Comparison of ENCODE assay signal across 16 mouse cellular contexts in the genomic region with DNA sequence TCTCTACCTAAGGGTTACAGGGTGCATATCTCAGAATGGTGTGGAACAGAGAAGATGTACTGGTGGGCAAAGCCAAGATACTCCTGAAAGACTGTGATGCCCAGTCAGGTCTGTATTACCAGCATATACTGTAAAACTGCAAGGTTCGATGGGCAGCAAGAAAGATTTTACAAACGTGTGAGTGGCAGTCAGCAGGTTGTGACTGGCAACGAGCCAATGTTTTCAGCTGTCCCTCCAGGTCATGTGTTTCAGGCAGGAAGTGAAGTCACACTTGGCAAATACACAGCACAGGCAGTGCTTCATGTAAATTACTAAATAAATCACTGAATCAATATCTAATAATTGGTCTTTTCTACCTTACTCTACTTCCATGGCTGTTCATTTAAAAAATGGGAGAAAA. TPM values are rescaled to one million over a fixed set of nuclear protein-coding genes. Genes with fewer than 3 reads are reported as not detected.
DNase-seq lines count a peak whose midpoint lies in the region; ATAC-seq and TF ChIP-seq lines count a peak whose summit lies in the region.
"Had no signal": no experiment of that assay in that cellular context is flagged by ENCODE, and none has a peak within 500 bp of the region (broad histone marks: within the 10 kb centered on the region; RNA-seq: fewer than 3 reads in every experiment).

TSS of gene Ofcc1 (minus strand) at position 163 of the 400 bp plus-strand sequence.

- H3K36me3 ChIP-seq in lung, embryonic 14.5 days (ENCODE audit: insufficient read depth): no peaks in the 10 kb centered on the region
- H3K36me3 ChIP-seq: embryonic facial prominence, embryonic 12.5 days; forebrain, embryonic 12.5 days; liver, embryonic 15.5 days had no signal

- H3K27me3 ChIP-seq in lung, embryonic 14.5 days (ENCODE audit: insufficient read depth, low read length): no peaks in the 10 kb centered on the region
- H3K27me3 ChIP-seq: embryonic facial prominence, embryonic 12.5 days; forebrain, embryonic 12.5 days; liver, embryonic 15.5 days had no signal

- H3K9ac ChIP-seq in lung, embryonic 14.5 days: no peak within 1 kb of the TSS
- H3K9ac ChIP-seq: embryonic facial prominence, embryonic 12.5 days; forebrain, embryonic 12.5 days; liver, embryonic 15.5 days had no signal

- no peak within 1 kb of the TSS for H3K4me3 ChIP-seq in lung, embryonic 14.5 days (ENCODE audit: low read depth, low read length)
- H3K4me3 ChIP-seq: embryonic facial prominence, embryonic 12.5 days; forebrain, embryonic 12.5 days; liver, embryonic 15.5 days had no signal

- no peak within 1 kb of the TSS for H3K4me2 ChIP-seq in lung, embryonic 14.5 days
- H3K4me2 ChIP-seq: embryonic facial prominence, embryonic 12.5 days; forebrain, embryonic 12.5 days; liver, embryonic 15.5 days had no signal

- no peak for TF ChIP-seq CTCF in lung, embryonic 14.5 days (IDR thresholded peaks at IDR 0.05; ENCODE audit: low read depth)

- ATAC-seq in lung, embryonic 14.5 days (ENCODE audit: insufficient read depth): no peak

- intact Hi-C loops in heart, postnatal 10 days (cut with DNase I): no loop called here
- intact Hi-C loops in heart, postnatal 25 days (cut with DNase I): no loop called here

- 37% methylated on average over 3 of the region's 3 CpGs for WGBS in lung, embryonic 14.5 days

- H3K4me1 ChIP-seq in lung, embryonic 14.5 days (ENCODE audit: insufficient read depth): no peaks in the 10 kb centered on the region
- H3K4me1 ChIP-seq: forebrain, embryonic 12.5 days; liver, embryonic 15.5 days had no signal

- no peaks in the 10 kb centered on the region for H3K9me3 ChIP-seq in lung, embryonic 14.5 days (ENCODE audit: low read depth, low read length)
- H3K9me3 ChIP-seq: embryonic facial prominence, embryonic 12.5 days; forebrain, embryonic 12.5 days; liver, embryonic 15.5 days had no signal

- H3K27ac ChIP-seq in lung, embryonic 14.5 days (ENCODE audit: low read depth): no peak within 1 kb of the TSS
- H3K27ac ChIP-seq: embryonic facial prominence, embryonic 12.5 days; forebrain, embryonic 12.5 days; liver, embryonic 15.5 days had no signal

- peak; percentile 7 for DNase-seq in adrenal gland, postnatal 14 days
- DNase-seq in adrenal gland, postnatal 36 days: no peak
- DNase-seq in heart, postnatal 10 days: peak; percentile 8 to 35
- DNase-seq in heart, postnatal 25 days (ENCODE audit: low spot score): no peak
- DNase-seq in lung, embryonic 14.5 days: peak; percentile 51
- DNase-seq in lung, postnatal 25 days (ENCODE audit: low spot score): no peak
- peak; percentile 14 for DNase-seq in lung, postnatal 14 days
- DNase-seq in layer of hippocampus, postnatal 36 days: no peak
- DNase-seq: B cell, adult 2 months; gastrocnemius, postnatal 25 days; spleen, adult 18-20 months; thymus, adult 18-20 months had no signal

RNA-seq across cellular contexts. Expression of gene Ofcc1, which starts in this region (rescaled TPM):
- not detected in 2 replicates for total RNA-seq in adrenal gland, postnatal 14 days (2021)
- not detected for total RNA-seq in adrenal gland, postnatal 36 days (2021)
- not detected for total RNA-seq in heart, postnatal 10 days (2021)
- not detected for total RNA-seq in heart, postnatal 25 days (2021)
- polyA plus RNA-seq in lung, embryonic 14.5 days (2014; fragmentation: Nextera tagmentation; extraction: Ambion mirVana): not detected in 2 replicates
- not detected for total RNA-seq in layer of hippocampus, postnatal 36 days (2021)
- total RNA-seq: gastrocnemius, postnatal 25 days; hematopoietic stem cell, adult 5-6 weeks had no signal
- polyA plus RNA-seq: embryonic facial prominence, embryonic 12.5 days; forebrain, embryonic 12.5 days; liver, embryonic 15.5 days had no signal

Comparison
In these comparisons a context has a peak if more than half of its experiments do, and no peak if none do; other contexts are left out.
1. Peak in DNase-seq in adrenal gland, postnatal 14 days; RNA of the gene not detected or under 1 TPM.
2. Peak in DNase-seq in heart, postnatal 10 days; RNA of the gene not detected or under 1 TPM.
3. Peak in DNase-seq in lung, embryonic 14.5 days; RNA of the gene not detected or under 1 TPM.